In genomic region chr2:31382952-31383351, GRCm38 (mm10) we compare ENCODE assay signal across 10 mouse cellular contexts.
A peak's percentile ranks its signal among the peaks of the same experiment; 100 is the strongest.
DNase-seq lines count a peak whose midpoint lies in the region; ATAC-seq lines count a peak whose summit lies in the region.
"Had no signal": no experiment of that assay in that cellular context is flagged by ENCODE, and none has a peak within 500 bp of the region (broad histone marks: within the 10 kb centered on the region; RNA-seq: fewer than 3 reads in every experiment).

No protein-coding gene starts in this region.

- no peak overlapping the region for H3K4me3 ChIP-seq in heart, embryonic 11.5 days (ENCODE audit: low read depth, low read length)
- H3K4me3 ChIP-seq: erythroblast, embryonic 14.5 days; lung, embryonic 15.5 days had no signal

- 15% methylated on average over 4 of the region's 4 CpGs for WGBS in heart, embryonic 11.5 days (ENCODE audit: insufficient replicate concordance)

- no peaks in the 10 kb centered on the region for H3K9me3 ChIP-seq in heart, embryonic 11.5 days (replicated peaks; ENCODE audit: control insufficient read depth, low read length)
- H3K9me3 ChIP-seq: lung, embryonic 15.5 days had no signal

- H3K36me3 ChIP-seq in heart, embryonic 11.5 days (ENCODE audit: control insufficient read depth, insufficient read depth, low read length): no peaks in the 10 kb centered on the region
- H3K36me3 ChIP-seq: lung, embryonic 15.5 days had no signal

- no peaks in the 10 kb centered on the region for H3K4me1 ChIP-seq in heart, embryonic 11.5 days (ENCODE audit: control insufficient read depth, insufficient read depth, low read length)
- H3K4me1 ChIP-seq: lung, embryonic 15.5 days had no signal

- peak; percentile 63 to 72 for DNase-seq in heart, postnatal 14 days
- peak; percentile 36 to 37 for DNase-seq in right cerebral cortex, adult 2 months (ENCODE audit: low spot score in 2 of 2)
- no peak for DNase-seq in right cerebral cortex, postnatal 36 days (ENCODE audit: low spot score in 2 of 2)
- DNase-seq in adrenal gland, postnatal 14 days: peak; percentile 82
- peak; percentile 59 for DNase-seq in gastrocnemius, postnatal 14 days

- no peak overlapping the region for H3K27ac ChIP-seq in heart, embryonic 11.5 days (ENCODE audit: low read depth, low read length)
- H3K27ac ChIP-seq: lung, embryonic 15.5 days had no signal

- no peak overlapping the region for H3K4me2 ChIP-seq in heart, embryonic 11.5 days
- H3K4me2 ChIP-seq: lung, embryonic 15.5 days had no signal

- no peak for ATAC-seq in heart, embryonic 11.5 days (replicated peaks; ENCODE audit: insufficient number of reproducible peaks, low FRiP score, low TSS enrichment)
- peak; percentile 62; the same call in 1 of the 2 replicates for ATAC-seq in megakaryocyte-erythroid progenitor cell, adult 5-6 weeks (replicated peaks; ENCODE audit: low FRiP score, low TSS enrichment, poor library complexity, severe bottlenecking)
- no peak; the same call in 1 of the 2 replicates for ATAC-seq in monocyte, adult 5-6 weeks (replicated peaks; ENCODE audit: insufficient number of reproducible peaks, low FRiP score, low TSS enrichment, poor library complexity, severe bottlenecking)

- no peak overlapping the region for H3K9ac ChIP-seq in heart, embryonic 11.5 days (ENCODE audit: low read depth, low read length)
- H3K9ac ChIP-seq: lung, embryonic 15.5 days had no signal

- peaks cover 21% of the 10 kb centered on the region for H3K27me3 ChIP-seq in heart, embryonic 11.5 days (ENCODE audit: control insufficient read depth, insufficient read depth, low read length)

- intact Hi-C loops in heart, postnatal 14 days (cut with DNase I): loop anchor here (5.0 kb wide), 2 partner anchors 81 to 176 kb away; no protein-coding TSS in a partner anchor
- intact Hi-C loops in gastrocnemius, postnatal 14 days (cut with DNase I; ENCODE audit: low total_unique reads): loop anchor here (5.0 kb wide), 1 partner anchor 191 kb away; no protein-coding TSS in a partner anchor

Comparison
In these comparisons a context has a peak if more than half of its experiments do, and no peak if none do; other contexts are left out.
1. DNase-seq: peak in heart, postnatal 14 days (2 of 2), right cerebral cortex, adult 2 months (2 of 2), adrenal gland, postnatal 14 days (single experiment) and gastrocnemius, postnatal 14 days (single experiment); none in right cerebral cortex, postnatal 36 days (0 of 2).